Mouse (Mus musculus) bone marrow macrophage, adult 2 months (primary cell): ENCODE data around the gene Tnfsf12.

Experiments
- CTCF ChIP-seq: IDR thresholded peaks from 2 replicates; pipeline ENCODE4 v1.5.1; 2012; ENCODE audit warnings: low read depth, mild to moderate bottlenecking, low read length, moderate library complexity
- POLR2A ChIP-seq: IDR thresholded peaks from 2 replicates; pipeline ENCODE4 v1.6.1; 2012; ENCODE audit warnings: mild to moderate bottlenecking, low read depth, low read length, borderline replicate concordance

GRCm38 (mm10) chr11:69685526-69686148, 10.0 kb downstream of the Tnfsf12 start, which contains the start of gene Tnfsf13:
- no peak for TF ChIP-seq CTCF
- no peak for TF ChIP-seq POLR2A
